Mouse (Mus musculus): ENCODE results near the gene Dnajc16. TPM values are rescaled to one million over a fixed set of nuclear protein-coding genes. Genes with fewer than 3 reads are reported as not detected.

Gene Dnajc16
- polyA plus RNA-seq (2016; fragmentation: Nextera tagmentation; extraction: Ambion mirVana), result 5.0 and 6.1 TPM in 2 replicates

- Histone ChIP-seq H3K4me3 (peak within 1 kb of the TSS; percentile 98), H3K27ac (ENCODE audit: poor library complexity, severe bottlenecking) (peak within 1 kb of the TSS; percentile 82), H3K9ac (peak within 1 kb of the TSS; percentile 97), H3K4me1 (replicated peaks) (peaks cover 18% of the 10 kb centered on the region), H3K9me3 (replicated peaks) (no peaks in the 10 kb centered on the region), H3K36me3 (peaks cover 23% of the 10 kb centered on the region), H3K4me2 (peak within 1 kb of the TSS; percentile 92), H3K27me3 (replicated peaks) (no peaks in the 10 kb centered on the region)
- peak; percentile 87 for ATAC-seq (ENCODE audit: insufficient number of reproducible peaks, low FRiP score)
- under 1% methylated on average over 42 of the region's 42 CpGs for WGBS
Observed at GRCm38 (mm10) chr4:141790524-141790990, at the start of gene Dnajc16. Gene Dnajc16, minus strand, starts transcription at chr4:141790931.

DNA sequence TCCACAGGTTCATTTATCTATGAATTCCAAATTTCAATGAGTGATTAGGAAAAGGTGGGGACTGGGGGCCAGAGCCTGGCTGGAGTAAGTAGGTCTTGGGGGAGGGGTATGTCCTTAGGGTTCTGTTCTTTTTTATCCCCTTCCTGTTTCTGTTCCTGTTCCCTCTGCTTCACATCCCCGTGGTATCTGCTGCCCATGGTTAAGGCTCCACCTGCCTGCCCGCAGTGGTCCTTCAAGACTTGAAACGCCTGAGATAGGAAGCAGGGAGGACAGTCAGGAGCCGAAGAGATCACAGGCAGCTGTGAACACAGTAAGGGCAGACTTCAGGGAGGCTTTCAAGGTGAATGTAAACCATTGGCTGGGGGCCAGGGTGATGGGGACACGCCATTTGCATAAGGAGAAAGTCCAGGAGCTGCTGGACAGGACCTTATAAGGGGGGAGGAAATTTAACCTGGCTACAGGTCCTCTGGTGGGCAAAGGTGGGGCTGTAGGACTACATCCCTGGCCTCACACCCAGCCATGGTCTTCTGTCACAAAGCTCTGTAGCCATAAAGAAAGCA lies 43.9 kb upstream of the Dnajc16 start:
- ATAC-seq (ENCODE audit: insufficient number of reproducible peaks, low FRiP score), result no peak
- Histone ChIP-seq H3K4me1 (replicated peaks) (0 out of 2 replicates have a peak, but pooled peaks cover 3% of the 10 kb centered on the region), H3K9me3 (replicated peaks) (no peaks in the 10 kb centered on the region), H3K4me3 (no peak overlapping the region), H3K9ac (no peak overlapping the region), H3K36me3 (no peaks in the 10 kb centered on the region), H3K27me3 (replicated peaks) (no peaks in the 10 kb centered on the region), H3K4me2 (no peak overlapping the region), H3K27ac (ENCODE audit: poor library complexity, severe bottlenecking) (no peak overlapping the region)
- WGBS, result 44% methylated on average over 5 of the region's 5 CpGs

GRCm38 (mm10) chr4:141833911-141834310 lies 43.2 kb upstream of the Dnajc16 start:
- ATAC-seq (ENCODE audit: insufficient number of reproducible peaks, low FRiP score), result no peak
- no peak overlapping the region for H3K27ac ChIP-seq (ENCODE audit: poor library complexity, severe bottlenecking)
- H3K4me2 ChIP-seq, result no peak overlapping the region
- H3K4me3 ChIP-seq, result no peak overlapping the region
- no peaks in the 10 kb centered on the region for H3K27me3 ChIP-seq (replicated peaks)
- 22% methylated on average over 1 of the region's 1 CpGs for WGBS
- 0 out of 2 replicates have a peak, but pooled peaks cover 3% of the 10 kb centered on the region for H3K4me1 ChIP-seq (replicated peaks)
- H3K9me3 ChIP-seq (replicated peaks), result no peaks in the 10 kb centered on the region
- no peak overlapping the region for H3K9ac ChIP-seq
- H3K36me3 ChIP-seq, result no peaks in the 10 kb centered on the region

DNA sequence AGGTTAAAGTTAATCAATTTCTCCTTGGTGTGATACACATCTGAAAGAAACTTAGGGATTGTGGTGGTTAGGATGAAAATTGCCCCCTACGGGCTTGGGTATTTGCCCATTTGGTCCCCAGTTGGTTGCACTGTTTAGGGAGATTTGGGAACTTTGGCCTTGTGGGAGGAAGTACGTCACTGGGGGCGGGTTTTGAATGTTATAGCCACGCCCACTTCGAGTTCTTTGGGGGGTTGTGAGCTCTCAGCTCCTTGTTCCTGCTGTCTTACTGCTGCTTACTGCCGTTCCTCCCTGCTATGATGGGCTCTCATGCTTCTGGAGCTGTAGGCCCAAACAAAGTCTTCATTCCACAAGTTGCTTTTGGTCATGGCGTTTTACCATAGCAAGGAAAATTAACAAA lies 40.6 kb upstream of the Dnajc16 start:
- H3K4me2 ChIP-seq, result no peak overlapping the region
- no peak overlapping the region for H3K27ac ChIP-seq (ENCODE audit: poor library complexity, severe bottlenecking)
- no peaks in the 10 kb centered on the region for H3K27me3 ChIP-seq (replicated peaks)
- no peak overlapping the region for H3K4me3 ChIP-seq
- 69% methylated on average over 7 of the region's 7 CpGs for WGBS
- H3K36me3 ChIP-seq, result no peaks in the 10 kb centered on the region
- peaks cover 9% of the 10 kb centered on the region for H3K4me1 ChIP-seq (replicated peaks)
- no peaks in the 10 kb centered on the region for H3K9me3 ChIP-seq (replicated peaks)
- ATAC-seq (ENCODE audit: insufficient number of reproducible peaks, low FRiP score), result no peak
- H3K9ac ChIP-seq, result no peak overlapping the region

DNA sequence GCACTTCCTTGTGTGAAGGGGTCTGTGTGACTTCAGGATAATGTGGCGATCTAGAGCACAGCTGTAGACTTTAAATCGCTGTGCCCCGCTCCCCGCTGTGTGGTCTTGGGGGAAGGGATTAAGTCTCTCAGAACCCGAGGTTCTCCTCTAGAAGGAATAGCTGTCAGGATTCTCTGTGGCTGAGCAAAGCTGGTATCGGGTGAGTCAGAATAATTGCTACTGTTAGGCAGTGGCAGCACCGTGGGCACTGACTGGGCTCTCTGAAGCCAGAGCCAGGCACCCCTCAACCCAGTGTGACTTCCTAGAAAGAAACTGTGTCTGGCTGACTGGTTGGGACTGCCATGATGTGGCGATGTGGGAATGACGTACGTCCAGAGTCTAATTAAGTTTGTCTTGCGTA lies 39.6 kb upstream of the Dnajc16 start:
- no peaks in the 10 kb centered on the region for H3K27me3 ChIP-seq (replicated peaks)
- no peaks in the 10 kb centered on the region for H3K36me3 ChIP-seq
- no peak overlapping the region for H3K27ac ChIP-seq (ENCODE audit: poor library complexity, severe bottlenecking)
- ATAC-seq (ENCODE audit: insufficient number of reproducible peaks, low FRiP score), result no peak
- H3K9ac ChIP-seq, result no peak overlapping the region
- peaks cover 9% of the 10 kb centered on the region for H3K4me1 ChIP-seq (replicated peaks)
- no peaks in the 10 kb centered on the region for H3K9me3 ChIP-seq (replicated peaks)
- no peak overlapping the region for H3K4me3 ChIP-seq
- H3K4me2 ChIP-seq, result no peak overlapping the region
- WGBS, result 51% methylated on average over 11 of the region's 11 CpGs

GRCm38 (mm10) chr4:141828177-141828576 lies 37.4 kb upstream of the Dnajc16 start:
- Histone ChIP-seq H3K9ac (no peak overlapping the region), H3K27ac (ENCODE audit: poor library complexity, severe bottlenecking) (no peak overlapping the region), H3K36me3 (no peaks in the 10 kb centered on the region), H3K9me3 (replicated peaks) (no peaks in the 10 kb centered on the region), H3K4me1 (replicated peaks) (peaks cover 5% of the 10 kb centered on the region), H3K4me3 (no peak overlapping the region), H3K4me2 (no peak overlapping the region), H3K27me3 (replicated peaks) (no peaks in the 10 kb centered on the region)
- no peak for ATAC-seq (ENCODE audit: insufficient number of reproducible peaks, low FRiP score)
- WGBS, result 59% methylated on average over 4 of the region's 4 CpGs

DNA sequence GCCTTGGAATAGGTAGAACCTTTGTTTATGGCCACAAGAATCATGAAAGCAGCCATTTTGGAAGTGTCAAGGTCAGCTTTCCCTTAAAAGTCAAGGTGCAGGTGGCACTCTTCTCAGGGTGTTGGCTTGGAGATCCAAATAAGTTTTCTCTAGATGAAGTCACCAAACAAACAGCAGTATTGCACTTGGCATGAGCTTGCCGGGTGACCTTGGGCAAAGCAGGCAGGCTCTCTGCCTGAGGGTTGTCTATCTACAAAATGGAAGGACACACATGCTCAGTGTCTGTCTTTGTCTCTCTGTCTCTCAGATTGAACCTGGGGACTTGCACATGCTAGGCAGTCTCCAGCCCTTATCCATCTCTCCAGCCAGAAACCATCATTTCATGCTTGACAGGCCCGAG lies 36.7 kb upstream of the Dnajc16 start:
- H3K4me1 ChIP-seq (replicated peaks), result peaks cover 5% of the 10 kb centered on the region
- no peaks in the 10 kb centered on the region for H3K36me3 ChIP-seq
- no peak overlapping the region for H3K27ac ChIP-seq (ENCODE audit: poor library complexity, severe bottlenecking)
- H3K4me2 ChIP-seq, result no peak overlapping the region
- H3K27me3 ChIP-seq (replicated peaks), result no peaks in the 10 kb centered on the region
- WGBS, result 93% methylated on average over 2 of the region's 2 CpGs
- ATAC-seq (ENCODE audit: insufficient number of reproducible peaks, low FRiP score), result no peak
- H3K4me3 ChIP-seq, result no peak overlapping the region
- H3K9me3 ChIP-seq (replicated peaks), result no peaks in the 10 kb centered on the region
- no peak overlapping the region for H3K9ac ChIP-seq

DNA sequence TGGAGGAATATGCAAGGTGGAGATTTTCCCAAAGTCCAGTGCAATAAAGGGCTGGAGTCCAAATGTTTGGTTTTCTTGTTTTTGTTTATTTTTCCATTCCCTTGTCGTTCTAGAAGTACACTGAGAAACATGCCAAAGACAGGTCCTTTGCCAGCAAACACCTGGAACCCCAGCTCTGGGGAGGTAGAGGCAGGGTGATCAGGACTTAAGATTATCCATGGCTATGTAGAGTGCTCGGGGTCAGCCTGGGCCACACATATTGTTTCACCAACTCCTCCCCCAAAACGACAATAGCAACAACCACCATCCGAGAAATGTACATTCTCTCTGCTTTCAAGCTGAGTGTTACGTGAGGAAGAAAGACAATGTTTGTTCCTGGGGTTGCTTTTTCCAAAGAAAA lies 35.3 kb upstream of the Dnajc16 start, which contains the start of gene Cela2a:
TSS of gene Cela2a (minus strand) at position 101 of the 400 bp plus-strand sequence.
- Histone ChIP-seq H3K27ac (ENCODE audit: poor library complexity, severe bottlenecking) (no peak within 1 kb of the TSS), H3K27me3 (replicated peaks) (no peaks in the 10 kb centered on the region), H3K4me1 (replicated peaks) (peaks cover 16% of the 10 kb centered on the region), H3K9ac (no peak within 1 kb of the TSS), H3K36me3 (no peaks in the 10 kb centered on the region), H3K4me3 (no peak within 1 kb of the TSS), H3K4me2 (no peak within 1 kb of the TSS), H3K9me3 (replicated peaks) (no peaks in the 10 kb centered on the region)
- ATAC-seq (ENCODE audit: insufficient number of reproducible peaks, low FRiP score), result no peak
- WGBS, result 63% methylated on average over 5 of the region's 5 CpGs

- H3K36me3 ChIP-seq, result no peaks in the 10 kb centered on the region
- 47% methylated on average over 3 of the region's 3 CpGs for WGBS
Observed at GRCm38 (mm10) chr4:141822979-141823378, 32.2 kb upstream of the Dnajc16 start.

DNA sequence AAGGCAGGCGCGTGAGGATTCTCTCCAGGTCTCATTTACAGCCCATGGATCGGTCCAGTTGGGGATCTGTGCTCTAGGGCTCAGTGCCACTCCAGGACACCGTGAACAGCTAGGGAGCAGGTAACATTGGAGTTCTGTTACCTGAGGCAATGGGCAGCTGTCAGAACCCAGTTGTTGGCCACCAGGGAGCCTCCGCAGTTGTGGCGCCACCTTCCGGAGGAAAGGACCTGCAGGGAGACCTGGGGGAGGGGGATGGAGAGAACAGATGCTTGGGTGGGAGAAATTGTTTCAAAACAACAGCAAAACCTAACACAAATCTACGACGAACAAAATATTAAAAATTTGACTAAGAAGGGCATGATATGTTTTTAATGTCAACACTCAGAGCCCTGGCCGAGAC lies 31.4 kb upstream of the Dnajc16 start:
- WGBS, result 68% methylated on average over 10 of the region's 10 CpGs
- ATAC-seq (ENCODE audit: insufficient number of reproducible peaks, low FRiP score), result no peak

More at GRCm38 (mm10) chr4:141822979-141823378, 32.2 kb upstream of the Dnajc16 start:
- no peak overlapping the region for H3K27ac ChIP-seq (ENCODE audit: poor library complexity, severe bottlenecking)
- no peak overlapping the region for H3K4me2 ChIP-seq
- no peak overlapping the region for H3K9ac ChIP-seq
- H3K9me3 ChIP-seq (replicated peaks), result no peaks in the 10 kb centered on the region
- peaks cover 13% of the 10 kb centered on the region for H3K4me1 ChIP-seq (replicated peaks)
- H3K4me3 ChIP-seq, result no peak overlapping the region
- peak; percentile 48; the same call in 1 of the 2 replicates for ATAC-seq (ENCODE audit: insufficient number of reproducible peaks, low FRiP score)
- H3K27me3 ChIP-seq (replicated peaks), result no peaks in the 10 kb centered on the region

GRCm38 (mm10) chr4:141821178-141821577 lies 30.4 kb upstream of the Dnajc16 start:
- 41% methylated on average over 3 of the region's 3 CpGs for WGBS
- ATAC-seq (ENCODE audit: insufficient number of reproducible peaks, low FRiP score), result no peak
- no peaks in the 10 kb centered on the region for H3K9me3 ChIP-seq (replicated peaks)

More for the DNA sequence above, 31.4 kb upstream of the Dnajc16 start:
- Histone ChIP-seq H3K4me3 (no peak overlapping the region), H3K27me3 (replicated peaks) (no peaks in the 10 kb centered on the region), H3K4me2 (no peak overlapping the region), H3K27ac (ENCODE audit: poor library complexity, severe bottlenecking) (no peak overlapping the region), H3K9me3 (replicated peaks) (no peaks in the 10 kb centered on the region), H3K9ac (no peak overlapping the region), H3K4me1 (replicated peaks) (peaks cover 13% of the 10 kb centered on the region), H3K36me3 (no peaks in the 10 kb centered on the region)

GRCm38 (mm10) chr4:141819316-141819715 lies 28.6 kb upstream of the Dnajc16 start:
- ATAC-seq (ENCODE audit: insufficient number of reproducible peaks, low FRiP score), result no peak
- Histone ChIP-seq H3K27ac (ENCODE audit: poor library complexity, severe bottlenecking) (no peak overlapping the region), H3K4me1 (replicated peaks) (peaks cover 13% of the 10 kb centered on the region), H3K27me3 (replicated peaks) (no peaks in the 10 kb centered on the region), H3K9ac (no peak overlapping the region), H3K36me3 (peaks cover 14% of the 10 kb centered on the region), H3K4me3 (no peak overlapping the region), H3K4me2 (no peak overlapping the region), H3K9me3 (replicated peaks) (no peaks in the 10 kb centered on the region)
- WGBS, result 86% methylated on average over 7 of the region's 7 CpGs

More at GRCm38 (mm10) chr4:141821178-141821577, 30.4 kb upstream of the Dnajc16 start:
- H3K4me1 ChIP-seq (replicated peaks), result peaks cover 13% of the 10 kb centered on the region
- H3K27ac ChIP-seq (ENCODE audit: poor library complexity, severe bottlenecking), result no peak overlapping the region
- H3K4me2 ChIP-seq, result no peak overlapping the region
- no peaks in the 10 kb centered on the region for H3K27me3 ChIP-seq (replicated peaks)
- no peak overlapping the region for H3K4me3 ChIP-seq
- no peaks in the 10 kb centered on the region for H3K36me3 ChIP-seq
- H3K9ac ChIP-seq, result no peak overlapping the region
